11 mouse cellular contexts compared by ENCODE assay signal in the genomic region with DNA sequence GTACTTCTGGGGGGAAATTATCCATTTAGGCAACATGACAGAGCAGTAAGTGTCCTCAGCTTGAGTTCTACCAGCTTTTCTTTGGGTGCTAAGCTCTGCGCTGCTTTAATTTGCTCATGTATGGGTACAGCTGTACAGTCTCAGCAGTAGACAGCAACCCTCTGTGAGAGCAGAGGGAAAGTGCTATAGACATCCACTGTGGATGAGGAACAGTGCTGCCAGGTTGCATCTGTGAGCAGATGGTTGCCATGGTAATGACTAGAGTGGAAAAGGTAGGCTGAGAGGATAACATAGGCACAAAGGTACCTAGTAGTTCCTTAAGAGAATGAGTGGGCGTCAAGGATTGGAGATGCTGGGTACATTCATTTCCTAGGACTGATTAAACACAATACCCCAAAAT.
DNase-seq lines count a peak whose midpoint lies in the region; ATAC-seq lines count a peak whose summit lies in the region.
"Had no signal": no experiment of that assay in that cellular context is flagged by ENCODE, and none has a peak within 500 bp of the region (broad histone marks: within the 10 kb centered on the region; RNA-seq: fewer than 3 reads in every experiment).

No protein-coding gene starts in this region.

- H3K4me3 ChIP-seq in midbrain, embryonic 12.5 days, result no peak overlapping the region
- no peak overlapping the region for H3K4me3 ChIP-seq in midbrain, embryonic 10.5 days
- H3K4me3 ChIP-seq: lung, embryonic 15.5 days had no signal

- H3K4me1 ChIP-seq in midbrain, embryonic 12.5 days, result no peaks in the 10 kb centered on the region
- no peaks in the 10 kb centered on the region for H3K4me1 ChIP-seq in midbrain, embryonic 10.5 days
- H3K4me1 ChIP-seq: lung, embryonic 15.5 days had no signal

- H3K9ac ChIP-seq in midbrain, embryonic 12.5 days (replicated peaks), result no peak overlapping the region
- H3K9ac ChIP-seq: lung, embryonic 15.5 days had no signal

- 87% methylated on average over 2 of the region's 2 CpGs for WGBS in midbrain, embryonic 12.5 days
- 87% methylated on average over 2 of the region's 2 CpGs for WGBS in midbrain, embryonic 10.5 days

- no peaks in the 10 kb centered on the region for H3K9me3 ChIP-seq in midbrain, embryonic 12.5 days
- no peaks in the 10 kb centered on the region for H3K9me3 ChIP-seq in midbrain, embryonic 10.5 days (replicated peaks)
- H3K9me3 ChIP-seq: lung, embryonic 15.5 days had no signal

- H3K27ac ChIP-seq in midbrain, embryonic 12.5 days (replicated peaks), result no peak overlapping the region
- no peak overlapping the region for H3K27ac ChIP-seq in midbrain, embryonic 10.5 days (replicated peaks)
- H3K27ac ChIP-seq: lung, embryonic 15.5 days had no signal

- peak; percentile 49 for DNase-seq in cerebellum, postnatal 10 days
- DNase-seq in cerebellum, adult 9-10 months, result no peak
- no peak for DNase-seq in midbrain, embryonic 10.5 days (ENCODE audit: low spot score)
- DNase-seq in left cerebral cortex, adult 9 months (ENCODE audit: low spot score in 2 of 2), result peak; percentile 55 to 72
- DNase-seq in right cerebral cortex, postnatal 36 days (ENCODE audit: low spot score in 2 of 2), result peak; percentile 19 to 30
- no peak for DNase-seq in urinary bladder, postnatal 10 days (ENCODE audit: low spot score)
- DNase-seq: heart, postnatal 36 days; kidney, postnatal 14 days had no signal

- H3K36me3 ChIP-seq in midbrain, embryonic 12.5 days, result no peaks in the 10 kb centered on the region
- no peaks in the 10 kb centered on the region for H3K36me3 ChIP-seq in midbrain, embryonic 10.5 days
- H3K36me3 ChIP-seq: lung, embryonic 15.5 days had no signal

- 0 out of 2 replicates have a peak, but pooled peaks have one; percentile 58 for ATAC-seq in midbrain, embryonic 12.5 days (ENCODE audit: low FRiP score, low read depth)
- no peak for ATAC-seq in granulocyte monocyte progenitor cell, adult 5-6 weeks (replicated peaks; ENCODE audit: poor library complexity, severe bottlenecking)

- H3K4me2 ChIP-seq in midbrain, embryonic 12.5 days (replicated peaks), result no peak overlapping the region
- H3K4me2 ChIP-seq: lung, embryonic 15.5 days had no signal

- H3K27me3 ChIP-seq in midbrain, embryonic 12.5 days, result no peaks in the 10 kb centered on the region
- no peaks in the 10 kb centered on the region for H3K27me3 ChIP-seq in midbrain, embryonic 10.5 days (ENCODE audit: low read depth, poor library complexity, severe bottlenecking)
- H3K27me3 ChIP-seq: lung, embryonic 15.5 days had no signal

Comparison
In these comparisons a context has a peak if more than half of its experiments do, and no peak if none do; other contexts are left out.
1. DNase-seq: peak in cerebellum, postnatal 10 days (2 of 2), left cerebral cortex, adult 9 months (2 of 2) and right cerebral cortex, postnatal 36 days (2 of 2); none in cerebellum, adult 9-10 months (single experiment), midbrain, embryonic 10.5 days (single experiment) and urinary bladder, postnatal 10 days (single experiment).